Mouse (Mus musculus) Muller cell, postnatal 12 days (primary cell): Measurements from ENCODE around the gene Gm525.

Source experiments
- DNase-seq: peaks from one replicate; pipeline ENCODE4 v3.0.0-alpha.2; 2015; ENCODE audit errors: inconsistent ontology term

Gm525 gene

GRCm38 (mm10) chr11:89098083-89098835 lies 24.6 kb downstream of the Gm525 start:
- no peak for DNase-seq

- DNase-seq, result no peak
These were observed 25.3 kb downstream of the Gm525 start for GRCm38 (mm10) chr11:89098930-89099329.

GRCm38 (mm10) chr11:89100403-89100802 lies 26.8 kb downstream of the Gm525 start:
- DNase-seq, result peak; percentile 72

GRCm38 (mm10) chr11:89100826-89101321 lies 27.2 kb downstream of the Gm525 start:
- DNase-seq, result peak; percentile 57

- no peak for DNase-seq
These were observed 29.5 kb downstream of the Gm525 start for GRCm38 (mm10) chr11:89103166-89103565.

GRCm38 (mm10) chr11:89105211-89105610 lies 31.6 kb downstream of the Gm525 start:
- DNase-seq, result no peak

GRCm38 (mm10) chr11:89105823-89106222 lies 32.2 kb downstream of the Gm525 start:
- DNase-seq, result no peak

GRCm38 (mm10) chr11:89107180-89107807 lies 33.7 kb downstream of the Gm525 start:
- no peak for DNase-seq

GRCm38 (mm10) chr11:89124411-89124810 lies 50.8 kb downstream of the Gm525 start:
- peak; percentile 11 for DNase-seq

- DNase-seq, result no peak
These were observed 57.2 kb downstream of the Gm525 start for GRCm38 (mm10) chr11:89130856-89131255.

- DNase-seq, result no peak
These were observed 58.8 kb downstream of the Gm525 start for GRCm38 (mm10) chr11:89132406-89132805.

GRCm38 (mm10) chr11:89134211-89134610 lies 60.6 kb downstream of the Gm525 start:
- DNase-seq, result no peak

- no peak for DNase-seq
These were observed 64.3 kb downstream of the Gm525 start for GRCm38 (mm10) chr11:89137915-89138314.
